Mouse (Mus musculus) stomach, embryonic 16.5 days (tissue): ENCODE data around the gene Isy1. TPM values are rescaled to one million over a fixed set of nuclear protein-coding genes. Genes with fewer than 3 reads are reported as not detected.

Experiments used
- ATAC-seq: fragments of 200-750 bp; cut with Nextera tagmentation; 2 replicates; pipeline ENCODE4 v1.8.0; 2017; ENCODE audit warnings: moderate number of reproducible peaks, moderate TSS enrichment; ENCODE audit not compliant: insufficient read depth, low FRiP score
- H3K27ac ChIP-seq: fragments of 300-500 bp; sonication (generic); 2 replicates; pipeline ENCODE4 v1.5.1; 2014; ENCODE audit warnings: low read length
- H3K27me3 ChIP-seq: fragments of 300-500 bp; sonication (generic); 2 replicates; pipeline ENCODE4 v1.6.1; 2014; ENCODE audit warnings: low read length, control low read depth, mixed read lengths; ENCODE audit not compliant: control insufficient read depth, insufficient read depth
- H3K36me3 ChIP-seq: fragments of 300-500 bp; sonication (generic); 2 replicates; pipeline ENCODE4 v1.6.1; 2014; ENCODE audit warnings: low read length; ENCODE audit not compliant: control insufficient read depth, insufficient read depth
- H3K4me1 ChIP-seq: fragments of 300-500 bp; sonication (generic); 2 replicates; pipeline ENCODE4 v1.6.1; 2014; ENCODE audit warnings: low read length, control low read depth, mixed read lengths; ENCODE audit not compliant: control insufficient read depth, insufficient read depth
- H3K4me2 ChIP-seq: fragments of 300-500 bp; sonication (generic); 2 replicates; pipeline ENCODE4 v1.6.1; 2014; ENCODE audit warnings: low read depth, low read length, mixed read lengths
- H3K4me3 ChIP-seq: fragments of 300-500 bp; sonication (generic); replicated peaks from 2 replicates; pipeline ENCODE4 v1.5.1; 2014; ENCODE audit warnings: mild to moderate bottlenecking, low read length
- H3K9ac ChIP-seq: fragments of 300-500 bp; sonication (generic); 2 replicates; pipeline ENCODE4 v1.6.1; 2014; ENCODE audit warnings: low read length
- H3K9me3 ChIP-seq: fragments of 300-500 bp; sonication (generic); replicated peaks from 2 replicates; pipeline ENCODE4 v1.6.1; 2016; ENCODE audit warnings: low read length, control low read depth; ENCODE audit not compliant: control insufficient read depth
- WGBS: fragments of 180-500 bp; shearing (Covaris S2); extraction: QIAGEN DNeasy Blood & Tissue Kit; methylation state at CpG from one replicate; pipeline ENCODE4 v1.1.7; 2014; 5-methylcytosine and 5-hydroxymethylcytosine counted together
- polyA plus RNA-seq: library from polyadenylated mRNA; unstranded; fragments of >200 nt; fragmentation: Nextera tagmentation; extraction: Ambion mirVana; gene quantifications from 2 replicates; pipeline ENCODE4 v1.2.1, GENCODE M21; 2015

Gene Isy1
- polyA plus RNA-seq, 1 experiment from 2014 or later, result 48.1 TPM

GRCm38 (mm10) chr6:87809651-87810161 lies 28.9 kb downstream of the Isy1 start:
- H3K27me3 ChIP-seq, result no peaks in the 10 kb centered on the region
- no peaks in the 10 kb centered on the region for H3K36me3 ChIP-seq
- ATAC-seq, result no peak
- peak overlapping the region; percentile 89 for H3K9ac ChIP-seq
- peak overlapping the region; percentile 89 for H3K4me2 ChIP-seq
- H3K27ac ChIP-seq, result peak overlapping the region; percentile 9; the same call in 1 of the 2 replicates
- H3K4me1 ChIP-seq, result peaks cover 19% of the 10 kb centered on the region
- no peaks in the 10 kb centered on the region for H3K9me3 ChIP-seq
- H3K4me3 ChIP-seq, result peak overlapping the region; percentile 13
- WGBS, result 75% methylated on average over 6 of the region's 6 CpGs

DNA sequence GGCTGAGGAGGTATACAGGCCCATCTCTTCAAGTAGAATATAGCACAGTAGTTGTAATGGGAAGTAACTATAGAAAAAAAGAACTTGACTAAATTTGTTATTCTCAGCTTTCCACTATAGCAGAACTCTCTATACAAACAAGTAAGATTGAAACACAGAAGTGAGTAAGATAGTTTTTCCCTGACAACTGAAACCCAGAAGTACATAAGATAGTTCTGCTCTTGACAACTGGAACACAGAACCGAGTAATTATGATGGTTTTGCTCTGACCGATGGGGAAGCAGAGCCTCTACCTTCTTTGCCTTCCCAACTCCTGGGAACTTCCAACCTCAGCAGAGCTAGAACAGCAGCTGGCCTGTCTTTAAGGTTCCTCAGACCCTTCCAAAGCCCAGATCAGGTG lies 29.5 kb downstream of the Isy1 start:
- no peaks in the 10 kb centered on the region for H3K27me3 ChIP-seq
- no peak for ATAC-seq
- H3K4me2 ChIP-seq, result peak overlapping the region; percentile 89

DNA sequence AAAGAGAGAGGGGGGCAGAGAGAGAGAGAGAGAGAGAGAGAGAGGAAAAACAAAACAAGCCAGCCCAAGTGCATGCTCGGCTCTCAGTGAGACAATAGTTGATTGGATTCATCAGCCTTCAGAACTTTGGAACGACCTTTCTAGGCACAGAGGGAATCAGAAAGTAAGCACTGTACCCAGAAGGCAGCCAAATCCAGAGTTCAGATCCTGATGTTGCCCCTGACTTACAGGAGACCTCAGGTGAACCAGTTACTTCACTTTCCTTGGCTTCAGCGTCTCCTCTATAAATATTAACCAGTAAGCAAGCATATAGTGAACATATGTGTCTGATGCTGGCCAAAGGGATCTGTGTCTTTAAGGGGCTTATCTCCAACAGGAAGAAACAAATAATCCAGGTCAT lies 30.1 kb downstream of the Isy1 start:
- Histone ChIP-seq H3K27ac (peak overlapping the region; percentile 25; the same call in 1 of the 2 replicates), H3K4me3 (no peak overlapping the region), H3K9ac (no peak overlapping the region), H3K4me1 (peaks cover 19% of the 10 kb centered on the region), H3K9me3 (no peaks in the 10 kb centered on the region), H3K27me3 (no peaks in the 10 kb centered on the region), H3K4me2 (no peak overlapping the region), H3K36me3 (no peaks in the 10 kb centered on the region)
- ATAC-seq, result no peak
- 55% methylated on average over 3 of the region's 3 CpGs for WGBS

More for the DNA sequence above, 29.5 kb downstream of the Isy1 start:
- H3K36me3 ChIP-seq, result no peaks in the 10 kb centered on the region
- 0 out of 2 replicates have a peak overlapping the region, but pooled peaks have one; percentile 89 for H3K9ac ChIP-seq
- H3K9me3 ChIP-seq, result no peaks in the 10 kb centered on the region
- peak overlapping the region; percentile 9; the same call in 1 of the 2 replicates for H3K27ac ChIP-seq
- 88% methylated on average over 2 of the region's 2 CpGs for WGBS
- H3K4me3 ChIP-seq, result peak overlapping the region; percentile 13; the same call in 1 of the 2 replicates
- peaks cover 19% of the 10 kb centered on the region for H3K4me1 ChIP-seq

DNA sequence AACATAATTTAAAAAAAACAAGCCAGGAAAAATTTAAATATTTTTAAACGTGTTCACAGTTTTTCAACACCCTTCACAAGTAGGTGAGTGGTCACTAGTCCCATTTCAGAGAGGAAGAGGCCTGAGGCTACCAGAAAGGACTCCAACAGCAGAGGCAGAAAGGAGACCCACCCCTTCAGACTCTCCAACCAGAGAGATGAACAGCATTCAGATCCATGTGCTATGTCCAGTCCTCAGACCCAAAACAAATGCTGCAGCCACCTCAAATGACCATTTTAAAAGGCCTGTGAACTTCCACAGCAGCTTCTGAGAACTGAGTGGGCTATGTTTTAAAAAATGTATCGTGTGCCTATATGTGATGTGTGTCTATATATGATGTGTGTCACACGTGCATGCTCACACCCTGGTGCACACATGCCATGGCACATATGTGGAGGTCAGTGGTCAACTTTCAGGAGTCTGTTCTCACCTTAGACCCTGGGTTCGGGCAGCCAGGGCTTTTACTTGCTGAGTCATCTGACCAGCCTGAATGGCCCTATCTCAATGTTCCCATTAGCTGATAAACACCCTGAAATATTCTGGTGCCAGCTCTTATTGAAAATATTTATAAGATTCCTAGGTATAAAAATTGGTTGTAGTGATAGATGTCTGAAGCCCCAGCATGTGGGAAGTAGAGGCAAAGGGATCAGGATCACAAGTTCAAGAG lies 30.7 kb downstream of the Isy1 start:
- Histone ChIP-seq H3K9ac (no peak overlapping the region), H3K27me3 (no peaks in the 10 kb centered on the region), H3K4me3 (no peak overlapping the region), H3K4me1 (peaks cover 19% of the 10 kb centered on the region), H3K27ac (no peak overlapping the region), H3K9me3 (no peaks in the 10 kb centered on the region), H3K36me3 (no peaks in the 10 kb centered on the region), H3K4me2 (no peak overlapping the region)
- ATAC-seq, result no peak
- 80% methylated on average over 4 of the region's 4 CpGs for WGBS

GRCm38 (mm10) chr6:87806857-87807256 lies 31.7 kb downstream of the Isy1 start:
- no peaks in the 10 kb centered on the region for H3K9me3 ChIP-seq
- H3K27ac ChIP-seq, result peak overlapping the region; percentile 33; the same call in 1 of the 2 replicates
- no peaks in the 10 kb centered on the region for H3K36me3 ChIP-seq
- H3K9ac ChIP-seq, result no peak overlapping the region; the same call in 1 of the 2 replicates
- 42% methylated on average over 2 of the region's 2 CpGs for WGBS
- H3K4me1 ChIP-seq, result peaks cover 13% of the 10 kb centered on the region
- no peaks in the 10 kb centered on the region for H3K27me3 ChIP-seq
- ATAC-seq, result no peak
- no peak overlapping the region for H3K4me3 ChIP-seq
- H3K4me2 ChIP-seq, result no peak overlapping the region

DNA sequence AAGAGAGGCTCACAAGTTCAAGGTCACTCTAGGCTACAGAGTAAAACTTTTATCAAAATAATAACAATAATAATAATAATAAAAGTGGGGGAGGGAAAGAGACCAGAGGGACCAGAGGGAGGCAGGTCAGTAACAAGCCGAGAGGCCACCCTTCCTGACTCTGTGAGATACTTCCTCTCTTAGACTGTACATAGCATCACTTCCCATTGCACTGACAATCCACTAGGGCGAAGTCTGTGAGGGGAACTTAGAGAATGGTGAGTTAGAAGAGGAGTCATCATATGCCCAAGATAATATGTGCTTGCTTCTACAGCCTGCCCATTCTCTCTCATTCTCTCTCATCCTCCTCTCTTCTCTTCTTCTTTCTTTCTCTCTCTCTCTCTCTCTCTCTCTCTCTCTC lies 32.6 kb downstream of the Isy1 start:
- H3K36me3 ChIP-seq, result no peaks in the 10 kb centered on the region
- no peak overlapping the region for H3K27ac ChIP-seq
- 71% methylated on average over 2 of the region's 2 CpGs for whole genome bisulfite sequencing
- no peak overlapping the region for H3K9ac ChIP-seq
- peaks cover 13% of the 10 kb centered on the region for H3K4me1 ChIP-seq
- no peaks in the 10 kb centered on the region for H3K27me3 ChIP-seq
- no peak for ATAC-seq
- H3K4me3 ChIP-seq, result no peak overlapping the region
- H3K9me3 ChIP-seq, result no peaks in the 10 kb centered on the region
- H3K4me2 ChIP-seq, result no peak overlapping the region

DNA sequence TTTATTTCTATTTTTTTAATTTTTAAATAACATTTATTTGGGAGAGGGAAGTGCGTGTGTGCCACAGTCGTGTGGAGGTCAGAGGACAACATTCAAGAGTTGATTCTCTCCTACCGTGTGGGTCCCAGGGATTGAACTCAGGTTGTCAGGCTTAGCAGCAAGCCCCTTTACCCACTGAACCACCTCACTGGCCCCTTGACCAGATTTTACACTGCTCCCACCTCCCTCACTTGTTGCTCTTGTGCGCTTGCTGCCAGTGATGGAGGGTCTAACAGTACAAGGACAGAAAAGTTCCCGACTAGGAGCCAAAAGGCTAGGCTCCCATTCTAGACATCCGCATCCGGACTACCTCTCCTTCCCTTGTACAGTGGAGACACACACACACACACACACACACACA lies 33.1 kb downstream of the Isy1 start:
- 85% methylated on average over 7 of the region's 7 CpGs for WGBS
- H3K27me3 ChIP-seq, result no peaks in the 10 kb centered on the region
- no peak overlapping the region for H3K27ac ChIP-seq
- no peak overlapping the region for H3K4me2 ChIP-seq
- ATAC-seq, result no peak
- peaks cover 13% of the 10 kb centered on the region for H3K4me1 ChIP-seq
- H3K36me3 ChIP-seq, result no peaks in the 10 kb centered on the region
- no peak overlapping the region for H3K4me3 ChIP-seq
- no peaks in the 10 kb centered on the region for H3K9me3 ChIP-seq
- no peak overlapping the region for H3K9ac ChIP-seq

DNA sequence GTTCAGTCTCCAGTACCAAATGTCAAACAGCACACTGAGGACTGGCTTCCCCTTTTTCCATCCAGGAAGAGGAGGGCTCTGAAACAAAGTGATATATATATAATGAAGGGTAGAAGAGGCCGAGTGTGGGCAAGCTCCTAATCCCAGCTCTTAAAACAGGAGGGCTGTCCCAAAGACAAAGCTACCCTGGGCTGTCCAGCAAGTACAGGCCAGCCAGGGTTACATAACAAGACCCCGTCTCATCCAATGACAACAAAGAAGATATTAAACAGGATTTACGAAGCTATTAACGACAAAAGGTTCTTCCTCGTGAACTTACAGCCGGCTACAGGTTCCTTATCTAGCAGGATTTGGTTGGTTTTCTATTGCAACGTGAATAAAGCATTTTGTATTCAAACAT lies 33.7 kb downstream of the Isy1 start:
- Histone ChIP-seq H3K4me3 (no peak overlapping the region), H3K9me3 (no peaks in the 10 kb centered on the region)

DNA sequence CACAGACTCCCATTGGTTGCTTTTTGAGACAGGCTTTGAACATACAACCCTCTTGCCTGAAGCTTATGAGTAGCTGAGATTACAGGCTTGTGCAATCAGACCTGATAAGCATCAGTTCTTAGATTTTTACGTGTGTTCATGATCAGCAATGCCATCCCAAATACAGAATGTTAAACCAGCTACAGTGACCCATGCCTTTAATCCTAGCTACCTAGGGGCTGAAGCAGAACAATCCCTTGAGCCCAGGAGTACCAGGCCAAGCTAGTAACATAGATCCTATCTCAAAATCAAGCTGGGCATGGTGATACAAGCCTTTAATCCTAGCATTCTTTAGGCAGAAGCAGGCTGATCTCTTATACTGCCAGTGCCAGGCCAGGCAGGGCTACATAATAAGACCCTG lies 34.6 kb downstream of the Isy1 start:
- H3K36me3 ChIP-seq, result no peaks in the 10 kb centered on the region
- H3K9me3 ChIP-seq, result no peaks in the 10 kb centered on the region
- no peak overlapping the region for H3K4me2 ChIP-seq
- H3K4me3 ChIP-seq, result no peak overlapping the region
- H3K9ac ChIP-seq, result no peak overlapping the region
- no peaks in the 10 kb centered on the region for H3K4me1 ChIP-seq
- WGBS, result 86% methylated on average over 1 of the region's 1 CpGs
- no peak overlapping the region for H3K27ac ChIP-seq
- no peaks in the 10 kb centered on the region for H3K27me3 ChIP-seq
- ATAC-seq, result no peak

More for the DNA sequence above, 33.7 kb downstream of the Isy1 start:
- 66% methylated on average over 7 of the region's 7 CpGs for WGBS
- H3K9ac ChIP-seq, result no peak overlapping the region
- H3K27me3 ChIP-seq, result no peaks in the 10 kb centered on the region
- no peak for ATAC-seq
- H3K4me1 ChIP-seq, result peaks cover 8% of the 10 kb centered on the region
- H3K36me3 ChIP-seq, result no peaks in the 10 kb centered on the region
- H3K27ac ChIP-seq, result no peak overlapping the region
- no peak overlapping the region for H3K4me2 ChIP-seq
